Mouse (Mus musculus): Measurements from ENCODE around the gene Dbx1. TPM values are rescaled to one million over a fixed set of nuclear protein-coding genes. Genes with fewer than 3 reads are reported as not detected.

Gene Dbx1
- polyA plus RNA-seq, 1 experiment from 2014 or later, result not detected

- DNase-seq (ENCODE audit: low spot score) (peak; percentile 41), ATAC-seq (replicated peaks; ENCODE audit: low FRiP score) (no peak)
- Histone ChIP-seq H3K36me3 (ENCODE audit: control insufficient read depth, insufficient read depth, low read length) (no peaks in the 10 kb centered on the region), H3K4me1 (replicated peaks; ENCODE audit: control insufficient read depth, insufficient read depth, low read length) (peaks cover 4% of the 10 kb centered on the region; the same call in 1 of the 2 replicates), H3K9ac (ENCODE audit: low read depth, low read length) (no peak overlapping the region), H3K9me3 (ENCODE audit: control insufficient read depth, low read length) (no peaks in the 10 kb centered on the region), H3K27me3 (replicated peaks; ENCODE audit: control insufficient read depth, insufficient read depth, low read length) (peaks cover 97% of the 10 kb centered on the region), H3K4me2 (no peak overlapping the region), H3K27ac (ENCODE audit: low read depth, low read length) (no peak overlapping the region), H3K4me3 (ENCODE audit: low read depth, low read length) (no peak overlapping the region)
- 2% methylated on average over 35 of the region's 35 CpGs for WGBS
These were observed 1.5 kb downstream of the Dbx1 start for GRCm38 (mm10) chr7:49635074-49635621.

GRCm38 (mm10) chr7:49634291-49635073 is 2.2 kb downstream of the Dbx1 start:
- Histone ChIP-seq H3K9me3 (ENCODE audit: control insufficient read depth, low read length) (no peaks in the 10 kb centered on the region), H3K27ac (ENCODE audit: low read depth, low read length) (no peak overlapping the region), H3K36me3 (ENCODE audit: control insufficient read depth, insufficient read depth, low read length) (no peaks in the 10 kb centered on the region), H3K4me1 (replicated peaks; ENCODE audit: control insufficient read depth, insufficient read depth, low read length) (peaks cover 4% of the 10 kb centered on the region; the same call in 1 of the 2 replicates), H3K27me3 (replicated peaks; ENCODE audit: control insufficient read depth, insufficient read depth, low read length) (peaks cover 95% of the 10 kb centered on the region), H3K9ac (ENCODE audit: low read depth, low read length) (no peak overlapping the region), H3K4me3 (ENCODE audit: low read depth, low read length) (peak overlapping the region; percentile 38; the same call in 1 of the 2 replicates), H3K4me2 (peak overlapping the region; percentile 68)
- DNase-seq (ENCODE audit: low spot score) (no peak), ATAC-seq (replicated peaks; ENCODE audit: low FRiP score) (no peak)
- WGBS, result under 1% methylated on average over 26 of the region's 26 CpGs

- no peak overlapping the region for H3K9ac ChIP-seq (ENCODE audit: low read depth, low read length)
- H3K4me2 ChIP-seq, result peak overlapping the region; percentile 68
- no peaks in the 10 kb centered on the region for H3K9me3 ChIP-seq (ENCODE audit: control insufficient read depth, low read length)
- peaks cover 4% of the 10 kb centered on the region; the same call in 1 of the 2 replicates for H3K4me1 ChIP-seq (replicated peaks; ENCODE audit: control insufficient read depth, insufficient read depth, low read length)
- ATAC-seq (replicated peaks; ENCODE audit: low FRiP score), result no peak
- peak; percentile 45 for DNase-seq (ENCODE audit: low spot score)
- under 1% methylated on average over 33 of the region's 33 CpGs for WGBS
- H3K27ac ChIP-seq (ENCODE audit: low read depth, low read length), result no peak overlapping the region
- no peaks in the 10 kb centered on the region for H3K36me3 ChIP-seq (ENCODE audit: control insufficient read depth, insufficient read depth, low read length)
- H3K4me3 ChIP-seq (ENCODE audit: low read depth, low read length), result peak overlapping the region; percentile 38
- peaks cover 89% of the 10 kb centered on the region for H3K27me3 ChIP-seq (replicated peaks; ENCODE audit: control insufficient read depth, insufficient read depth, low read length)
These were observed 3.2 kb downstream of the Dbx1 start for GRCm38 (mm10) chr7:49633375-49633956.

- no peak overlapping the region for H3K9ac ChIP-seq (ENCODE audit: low read depth, low read length)
- no peak overlapping the region for H3K4me3 ChIP-seq (ENCODE audit: low read depth, low read length)
- no peak for DNase-seq (ENCODE audit: low spot score)
- no peak overlapping the region for H3K27ac ChIP-seq (ENCODE audit: low read depth, low read length)
- ATAC-seq (replicated peaks; ENCODE audit: low FRiP score), result no peak
- no peak overlapping the region for H3K4me2 ChIP-seq
- no peaks in the 10 kb centered on the region for H3K9me3 ChIP-seq (ENCODE audit: control insufficient read depth, low read length)
- peaks cover 81% of the 10 kb centered on the region for H3K27me3 ChIP-seq (replicated peaks; ENCODE audit: control insufficient read depth, insufficient read depth, low read length)
- H3K4me1 ChIP-seq (replicated peaks; ENCODE audit: control insufficient read depth, insufficient read depth, low read length), result peaks cover 4% of the 10 kb centered on the region; the same call in 1 of the 2 replicates
- WGBS, result 5% methylated on average over 24 of the region's 24 CpGs
- no peaks in the 10 kb centered on the region for H3K36me3 ChIP-seq (ENCODE audit: control insufficient read depth, insufficient read depth, low read length)
These were observed 4.3 kb downstream of the Dbx1 start for GRCm38 (mm10) chr7:49632391-49632790.

- ATAC-seq (replicated peaks; ENCODE audit: low FRiP score) (no peak), DNase-seq (ENCODE audit: low spot score) (no peak)
- Histone ChIP-seq H3K9ac (ENCODE audit: low read depth, low read length) (no peak overlapping the region), H3K4me3 (ENCODE audit: low read depth, low read length) (no peak overlapping the region), H3K4me1 (replicated peaks; ENCODE audit: control insufficient read depth, insufficient read depth, low read length) (peaks cover 4% of the 10 kb centered on the region; the same call in 1 of the 2 replicates), H3K27me3 (replicated peaks; ENCODE audit: control insufficient read depth, insufficient read depth, low read length) (peaks cover 76% of the 10 kb centered on the region), H3K4me2 (no peak overlapping the region), H3K27ac (ENCODE audit: low read depth, low read length) (no peak overlapping the region), H3K9me3 (ENCODE audit: control insufficient read depth, low read length) (no peaks in the 10 kb centered on the region), H3K36me3 (ENCODE audit: control insufficient read depth, insufficient read depth, low read length) (no peaks in the 10 kb centered on the region)
- WGBS, result 14% methylated on average over 9 of the region's 9 CpGs
These were observed 4.8 kb downstream of the Dbx1 start for GRCm38 (mm10) chr7:49631885-49632284.

- 0 out of 2 replicates have a peak, but pooled peaks cover 2% of the 10 kb centered on the region for H3K27me3 ChIP-seq (replicated peaks; ENCODE audit: control insufficient read depth, insufficient read depth, low read length)
- H3K4me1 ChIP-seq (replicated peaks; ENCODE audit: control insufficient read depth, insufficient read depth, low read length), result no peaks in the 10 kb centered on the region
- H3K4me3 ChIP-seq (ENCODE audit: low read depth, low read length), result no peak overlapping the region
- H3K4me2 ChIP-seq, result no peak overlapping the region
- H3K9me3 ChIP-seq (ENCODE audit: control insufficient read depth, low read length), result no peaks in the 10 kb centered on the region
- H3K9ac ChIP-seq (ENCODE audit: low read depth, low read length), result no peak overlapping the region
- no peak for DNase-seq (ENCODE audit: low spot score)
- no peaks in the 10 kb centered on the region for H3K36me3 ChIP-seq (ENCODE audit: control insufficient read depth, insufficient read depth, low read length)
- WGBS, result 65% methylated on average over 1 of the region's 1 CpGs
- H3K27ac ChIP-seq (ENCODE audit: low read depth, low read length), result no peak overlapping the region
- no peak for ATAC-seq (replicated peaks; ENCODE audit: low FRiP score)
These were observed 16.5 kb downstream of the Dbx1 start for GRCm38 (mm10) chr7:49620160-49620559.

GRCm38 (mm10) chr7:49617087-49617486 is 19.6 kb downstream of the Dbx1 start:
- Histone ChIP-seq H3K4me3 (ENCODE audit: low read depth, low read length) (no peak overlapping the region), H3K4me2 (no peak overlapping the region), H3K36me3 (ENCODE audit: control insufficient read depth, insufficient read depth, low read length) (no peaks in the 10 kb centered on the region), H3K9me3 (ENCODE audit: control insufficient read depth, low read length) (no peaks in the 10 kb centered on the region), H3K9ac (ENCODE audit: low read depth, low read length) (no peak overlapping the region), H3K27ac (ENCODE audit: low read depth, low read length) (no peak overlapping the region), H3K4me1 (replicated peaks; ENCODE audit: control insufficient read depth, insufficient read depth, low read length) (no peaks in the 10 kb centered on the region), H3K27me3 (replicated peaks; ENCODE audit: control insufficient read depth, insufficient read depth, low read length) (no peaks in the 10 kb centered on the region)
- WGBS, result 71% methylated on average over 4 of the region's 4 CpGs
- DNase-seq (ENCODE audit: low spot score) (no peak), ATAC-seq (replicated peaks; ENCODE audit: low FRiP score) (no peak)

GRCm38 (mm10) chr7:49616258-49616735 is 20.4 kb downstream of the Dbx1 start:
- no peaks in the 10 kb centered on the region for H3K27me3 ChIP-seq (replicated peaks; ENCODE audit: control insufficient read depth, insufficient read depth, low read length)
- DNase-seq (ENCODE audit: low spot score), result peak; percentile 53
- 0 out of 2 replicates have a peak, but pooled peaks have one; percentile 36 for ATAC-seq (replicated peaks; ENCODE audit: low FRiP score)

More at GRCm38 (mm10) chr7:49616258-49616735, 20.4 kb downstream of the Dbx1 start:
- no peak overlapping the region for H3K27ac ChIP-seq (ENCODE audit: low read depth, low read length)
- peak overlapping the region; percentile 22; the same call in 1 of the 2 replicates for H3K4me2 ChIP-seq
- H3K36me3 ChIP-seq (ENCODE audit: control insufficient read depth, insufficient read depth, low read length), result no peaks in the 10 kb centered on the region
- WGBS, result 14% methylated on average over 5 of the region's 7 CpGs
- H3K4me1 ChIP-seq (replicated peaks; ENCODE audit: control insufficient read depth, insufficient read depth, low read length), result no peaks in the 10 kb centered on the region
- H3K9ac ChIP-seq (ENCODE audit: low read depth, low read length), result no peak overlapping the region
- H3K9me3 ChIP-seq (ENCODE audit: control insufficient read depth, low read length), result no peaks in the 10 kb centered on the region
- no peak overlapping the region for H3K4me3 ChIP-seq (ENCODE audit: low read depth, low read length)

All from liver, embryonic 11.5 days (tissue).